Mouse (Mus musculus) heart, postnatal 10 days (tissue): ENCODE measurements at regions not wholly inside any gene's neighbourhood (a gene's known extent, or its start where the extent isn't known, plus 50 kb on each side); places are given as distances from the start of the nearest gene placed in this dataset.

Experiments
- DNase-seq, 2 experiments: peaks; one replicate each; pipeline ENCODE4 v3.0.0; 2021
- intact Hi-C: fragments of 180-260 bp; cut with DNase I; formaldehyde crosslinking; loops from one replicate; pipeline ENCODE4 v1.15.1; 2025

- no peak for DNase-seq
- intact Hi-C loops, result no loop called here
These were observed 311.1 kb downstream of the Serpinb8 start for GRCm38 (mm10) chr1:107900913-107901312.

GRCm38 (mm10) chr1:107908236-107909063, 318.6 kb downstream of the Serpinb8 start:
- DNase-seq, result peak; percentile 28 to 31
- intact Hi-C loops, result no loop called here

- intact Hi-C loops, result loop anchor here (5.0 kb wide), 1 partner anchor 148 kb away; no protein-coding TSS in a partner anchor
- DNase-seq, result no peak
These were observed 325.1 kb downstream of the Serpinb8 start for GRCm38 (mm10) chr1:107914671-107915590.

- intact Hi-C loops, result no loop called here
- peak; percentile 65 to 68 for DNase-seq
These were observed 327.2 kb downstream of the Serpinb8 start for GRCm38 (mm10) chr1:107917037-107917436.

- intact Hi-C loops, result no loop called here
- DNase-seq, result no peak
These were observed 351.9 kb downstream of the Serpinb8 start for GRCm38 (mm10) chr1:107941601-107942270.

- no peak for DNase-seq
- intact Hi-C loops, result no loop called here
These were observed 356.6 kb downstream of the Serpinb8 start for GRCm38 (mm10) chr1:107946204-107946939.

GRCm38 (mm10) chr1:107950396-107950795, 360.6 kb downstream of the Serpinb8 start:
- DNase-seq, result no peak
- intact Hi-C loops, result no loop called here

GRCm38 (mm10) chr1:107961009-107961408, 371.2 kb downstream of the Serpinb8 start:
- intact Hi-C loops, result no loop called here
- no peak for DNase-seq

GRCm38 (mm10) chr1:107975626-107976335, 386.0 kb downstream of the Serpinb8 start:
- intact Hi-C loops, result no loop called here
- no peak for DNase-seq

GRCm38 (mm10) chr1:107977686-107978085, 387.9 kb downstream of the Serpinb8 start:
- intact Hi-C loops, result no loop called here
- no peak for DNase-seq

GRCm38 (mm10) chr1:107978411-107978810, 388.6 kb downstream of the Serpinb8 start:
- intact Hi-C loops, result no loop called here
- no peak for DNase-seq

GRCm38 (mm10) chr1:107985646-107986045, 395.8 kb downstream of the Serpinb8 start:
- DNase-seq, result no peak
- intact Hi-C loops, result no loop called here

GRCm38 (mm10) chr1:107988076-107988475, 398.3 kb downstream of the Serpinb8 start:
- intact Hi-C loops, result no loop called here
- no peak for DNase-seq

GRCm38 (mm10) chr1:107993013-107993412, 403.2 kb downstream of the Serpinb8 start:
- no peak for DNase-seq

GRCm38 (mm10) chr1:108023721-108024353, 434.0 kb downstream of the Serpinb8 start:
- intact Hi-C loops, result no loop called here

More at GRCm38 (mm10) chr1:107993013-107993412, 403.2 kb downstream of the Serpinb8 start:
- intact Hi-C loops, result no loop called here

GRCm38 (mm10) chr1:108024705-108025104, 434.9 kb downstream of the Serpinb8 start:
- intact Hi-C loops, result no loop called here
- DNase-seq, result no peak

More at GRCm38 (mm10) chr1:108023721-108024353, 434.0 kb downstream of the Serpinb8 start:
- DNase-seq, result no peak

- intact Hi-C loops, result no loop called here
- DNase-seq, result no peak
These were observed 436.7 kb downstream of the Serpinb8 start for GRCm38 (mm10) chr1:108026461-108026860.

GRCm38 (mm10) chr1:108046194-108046593, 456.4 kb downstream of the Serpinb8 start:
- intact Hi-C loops, result no loop called here
- DNase-seq, result no peak
